Mouse (Mus musculus): ENCODE measurements around the gene Vangl2.

GRCm38 (mm10) chr1:172058321-172058720 lies 30.1 kb upstream of the Vangl2 start:
- TF ChIP-seq CTCF (IDR thresholded peaks at IDR 0.05; ENCODE audit: low read depth), result no peak
- TF ChIP-seq EP300 (IDR thresholded peaks at IDR 0.05; ENCODE audit: low read depth), result no peak
